Mouse (Mus musculus): ENCODE results near the gene Zfp622.

DNA sequence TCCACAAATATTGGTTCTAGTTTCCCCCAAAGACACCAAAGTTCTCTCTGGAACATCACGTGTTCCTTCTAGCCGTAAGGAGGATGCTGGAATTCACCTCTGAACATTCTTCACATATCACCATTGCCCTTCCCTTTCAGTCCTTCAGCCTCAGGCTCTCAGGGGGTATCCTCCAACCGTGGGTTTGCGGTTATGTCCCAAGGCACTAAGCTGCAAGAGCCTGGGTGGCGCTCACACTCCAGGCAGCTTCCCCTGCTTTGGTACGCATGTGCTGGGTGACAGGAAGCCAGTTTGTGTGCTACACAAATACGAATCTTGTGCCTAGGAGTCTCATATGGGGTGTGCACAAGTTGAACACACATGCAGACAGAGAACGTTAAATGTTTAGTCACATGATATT lies 36.8 kb upstream of the Zfp622 start:
- TF ChIP-seq JUND (conservative IDR thresholded peaks at IDR 0.05; ENCODE audit: low read depth, low read length) (no peak), POLR2A (IDR thresholded peaks at IDR 0.05; ENCODE audit: low read depth, low read length) (no peak), KAT2A (IDR thresholded peaks at IDR 0.05; ENCODE audit: insufficient replicate concordance, low read length) (no peak), CHD1 (IDR thresholded peaks at IDR 0.05; ENCODE audit: low read depth, low read length) (no peak), CTCF (conservative IDR thresholded peaks at IDR 0.05 in 1 of 2, IDR thresholded peaks at IDR 0.05 in 1 of 2; ENCODE audit: low read depth in 2 of 2, low read length in 2 of 2) (no peak), MAZ (IDR thresholded peaks at IDR 0.05; ENCODE audit: low read depth, low read length) (no peak), NELFE (IDR thresholded peaks at IDR 0.05; ENCODE audit: low read depth, low read length) (no peak), CHD2 (IDR thresholded peaks at IDR 0.05; ENCODE audit: low read length) (no peak), MAX (IDR thresholded peaks at IDR 0.05; ENCODE audit: low read length) (no peak), RCOR1 (conservative IDR thresholded peaks at IDR 0.05; ENCODE audit: low read depth, low read length) (no peak), SMC3 (IDR thresholded peaks at IDR 0.05; ENCODE audit: low read depth, low read length) (no peak), TBP (conservative IDR thresholded peaks at IDR 0.05; ENCODE audit: low read depth, low read length) (no peak), RAD21 (IDR thresholded peaks at IDR 0.05; ENCODE audit: low read depth, low read length) (no peak)
